Comparison of ENCODE assay signal across 15 mouse cellular contexts in the genomic region with DNA sequence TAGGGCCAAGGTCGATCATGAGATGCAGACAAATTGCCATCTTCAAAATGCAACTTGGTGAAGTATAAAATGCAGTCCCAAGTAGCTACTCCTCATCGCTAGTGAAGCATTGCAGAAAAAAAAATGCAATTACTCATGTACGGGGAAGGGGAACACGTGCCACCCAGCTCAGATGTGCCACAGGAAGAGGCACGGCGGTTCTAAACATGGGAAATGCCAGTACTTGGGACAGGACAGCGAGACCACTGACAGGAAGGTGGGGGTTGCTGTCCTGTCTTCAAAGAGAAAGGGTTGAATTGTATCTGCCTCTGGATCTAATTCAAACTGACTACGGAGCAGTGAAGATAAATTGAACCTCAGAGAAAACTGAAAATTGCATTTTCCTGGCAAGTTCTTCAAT.
DNase-seq lines count a peak whose midpoint lies in the region; ATAC-seq and TF ChIP-seq lines count a peak whose summit lies in the region.
"Had no signal": no experiment of that assay in that cellular context is flagged by ENCODE, and none has a peak within 500 bp of the region (broad histone marks: within the 10 kb centered on the region; RNA-seq: fewer than 3 reads in every experiment).

No protein-coding gene starts in this region.

- H3K27me3 ChIP-seq in lung, embryonic 14.5 days (ENCODE audit: insufficient read depth, low read length): no peaks in the 10 kb centered on the region
- H3K27me3 ChIP-seq: liver, embryonic 13.5 days; midbrain, embryonic 12.5 days; Patski had no signal

- no peaks in the 10 kb centered on the region for H3K36me3 ChIP-seq in lung, embryonic 14.5 days (ENCODE audit: insufficient read depth)
- H3K36me3 ChIP-seq: liver, embryonic 13.5 days; midbrain, embryonic 12.5 days had no signal

- no peak for ATAC-seq in lung, embryonic 14.5 days (ENCODE audit: insufficient read depth)
- ATAC-seq in megakaryocyte, adult 5-6 weeks (ENCODE audit: poor library complexity, severe bottlenecking): peak; percentile 41; the same call in 1 of the 2 replicates
- ATAC-seq: hindbrain, embryonic 16.5 days; Patski had no signal

- H3K4me2 ChIP-seq in lung, embryonic 14.5 days: no peak overlapping the region
- H3K4me2 ChIP-seq: liver, embryonic 13.5 days; midbrain, embryonic 12.5 days had no signal

- H3K9ac ChIP-seq in lung, embryonic 14.5 days: no peak overlapping the region
- H3K9ac ChIP-seq: liver, embryonic 13.5 days; midbrain, embryonic 12.5 days had no signal

- H3K4me3 ChIP-seq in lung, embryonic 14.5 days (ENCODE audit: low read depth, low read length): no peak overlapping the region
- H3K4me3 ChIP-seq: liver, embryonic 13.5 days; midbrain, embryonic 12.5 days had no signal

- DNase-seq in lung, embryonic 14.5 days: peak; percentile 22
- DNase-seq in lung, postnatal 25 days (ENCODE audit: low spot score): no peak
- DNase-seq in T-cell, adult 2 months (ENCODE audit: low spot score): peak; percentile 43
- DNase-seq in thymus, postnatal 36 days: peak; percentile 38 to 57
- DNase-seq in adipocyte (ENCODE audit: low spot score): no peak
- no peak for DNase-seq in layer of hippocampus, adult 18-20 months (ENCODE audit: low spot score in 2 of 2)
- DNase-seq: adrenal gland, adult 8-10 months; cerebellum, postnatal 14 days; heart, postnatal 10 days; left cerebral cortex, postnatal 4 days; liver, embryonic 13.5 days had no signal

- H3K27ac ChIP-seq in lung, embryonic 14.5 days (ENCODE audit: low read depth): no peak overlapping the region
- H3K27ac ChIP-seq: liver, embryonic 13.5 days; midbrain, embryonic 12.5 days had no signal

- 41% methylated on average over 8 of the region's 8 CpGs for WGBS in lung, embryonic 14.5 days

- H3K4me1 ChIP-seq in lung, embryonic 14.5 days (ENCODE audit: insufficient read depth): no peaks in the 10 kb centered on the region
- H3K4me1 ChIP-seq: liver, embryonic 13.5 days; midbrain, embryonic 12.5 days had no signal

- TF ChIP-seq CTCF in lung, embryonic 14.5 days (IDR thresholded peaks at IDR 0.05; ENCODE audit: low read depth): no peak

- no peaks in the 10 kb centered on the region for H3K9me3 ChIP-seq in lung, embryonic 14.5 days (ENCODE audit: low read depth, low read length)
- H3K9me3 ChIP-seq: liver, embryonic 13.5 days; midbrain, embryonic 12.5 days had no signal

Comparison
In these comparisons a context has a peak if more than half of its experiments do, and no peak if none do; other contexts are left out.
1. DNase-seq: peak in lung, embryonic 14.5 days (single experiment), T-cell, adult 2 months (single experiment) and thymus, postnatal 36 days (2 of 2); none in lung, postnatal 25 days (single experiment), adipocyte (single experiment) and layer of hippocampus, adult 18-20 months (0 of 2).